Mouse (Mus musculus) gastrocnemius, postnatal 14 days (tissue): ENCODE results near the gene Car5b. TPM values are rescaled to one million over a fixed set of nuclear protein-coding genes. Genes with fewer than 3 reads are reported as not detected.
A peak's percentile ranks its signal among the peaks of the same experiment; 100 is the strongest.

Experiments used
- DNase-seq: peaks from one replicate; pipeline ENCODE4 v3.0.0; 2021; ENCODE audit warnings: mixed read lengths
- intact Hi-C: fragments of 180-260 bp; cut with DNase I; formaldehyde crosslinking; loops from one replicate; pipeline ENCODE4 v1.15.1; 2025; ENCODE audit warnings: low total_unique reads
- total RNA-seq, 2 experiments: library from RNA; stranded (reverse); gene quantifications; 2 replicates each; pipeline ENCODE4 v1.2.3; 2021

The Car5b gene
- total RNA-seq, 2 experiments from 2014 or later = 0.66 to 0.84 TPM

DNA sequence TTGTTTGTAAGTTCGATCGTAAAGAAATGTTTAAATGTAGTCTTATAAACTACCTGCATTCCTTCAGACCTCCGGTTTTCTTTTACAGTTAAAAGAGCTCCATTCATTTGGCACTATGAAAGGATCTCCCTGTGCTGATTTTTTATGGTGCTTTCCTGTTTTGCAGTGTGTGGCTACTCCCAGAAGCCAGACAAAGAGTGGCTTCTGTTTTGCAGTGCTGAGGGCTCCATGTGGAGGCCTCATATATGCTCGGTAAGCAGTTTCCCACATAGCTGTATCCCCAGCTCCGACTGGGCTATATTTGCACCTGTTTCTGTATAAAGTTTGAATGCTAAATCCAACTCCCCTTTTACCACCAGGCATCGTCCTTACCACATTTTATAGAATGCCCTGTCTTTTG lies 45.7 kb downstream of the Car5b start:
- no peak for DNase-seq
- intact Hi-C loops = no loop called here

DNA sequence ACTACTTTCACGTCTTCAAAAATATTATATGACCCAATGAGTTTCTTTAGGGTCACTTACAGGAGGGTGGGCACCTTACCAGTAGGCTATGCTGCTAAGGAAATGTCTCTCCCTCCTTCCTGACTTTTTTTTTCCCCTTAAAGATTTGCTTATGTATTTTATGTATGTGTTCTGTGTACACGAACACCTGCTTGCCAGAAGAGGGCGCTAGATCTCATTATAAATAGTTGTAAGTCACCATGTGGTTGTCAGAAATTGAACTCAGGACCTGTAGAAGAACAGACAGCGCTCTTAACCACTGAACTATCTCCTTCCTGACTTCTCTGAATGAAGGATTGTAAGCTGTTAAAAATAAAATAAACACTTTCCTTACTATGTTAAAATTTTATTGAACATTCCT lies 46.3 kb downstream of the Car5b start:
- intact Hi-C loops = no loop called here
- DNase-seq = no peak

DNA sequence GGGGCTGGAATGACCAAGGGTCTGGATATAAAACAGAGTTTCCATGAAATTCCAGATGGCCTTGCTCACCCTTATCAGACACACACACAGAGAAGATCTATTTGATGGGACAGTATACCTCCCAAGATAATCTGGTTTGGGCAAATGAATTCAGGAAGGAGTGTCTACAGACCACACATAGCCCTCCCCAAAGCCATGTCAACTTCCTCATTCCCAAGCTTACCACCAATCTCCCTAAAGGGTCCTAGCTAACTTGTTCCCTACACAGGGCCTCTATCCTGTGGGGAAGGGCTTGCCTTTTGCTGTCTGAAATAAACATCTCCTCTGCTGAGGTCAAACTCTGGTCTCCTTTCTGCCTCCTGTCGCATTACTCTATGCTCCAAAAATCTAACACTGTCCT lies 46.7 kb downstream of the Car5b start:
- intact Hi-C loops = no loop called here
- DNase-seq = no peak

DNA sequence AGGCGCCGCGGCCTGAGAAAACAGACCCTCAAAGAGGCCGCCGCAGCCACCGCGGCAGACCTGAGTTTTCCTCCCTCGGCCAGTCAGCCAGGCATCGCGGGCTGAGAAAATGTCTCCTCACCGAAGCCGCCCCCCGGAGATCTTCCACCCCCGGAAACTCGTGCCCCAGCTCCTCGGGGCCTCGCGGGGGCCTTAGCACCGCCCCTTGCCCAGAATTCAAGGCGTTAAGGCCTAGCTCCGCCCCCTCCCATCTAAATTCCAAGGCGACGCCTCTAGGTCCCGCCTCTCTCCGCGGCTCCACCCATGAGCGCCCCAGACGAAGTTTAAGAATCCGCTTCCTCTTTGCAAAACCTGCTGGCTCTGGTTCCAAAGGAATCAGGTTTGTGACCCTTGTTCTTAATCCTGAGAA lies 69.3 kb downstream of the Car5b start, which contains the start of gene Zrsr2:
Zrsr2 (minus strand) TSS at position 195 of the 409 bp plus-strand sequence.
- intact Hi-C loops = no loop called here
- DNase-seq = peak; percentile 84

DNA sequence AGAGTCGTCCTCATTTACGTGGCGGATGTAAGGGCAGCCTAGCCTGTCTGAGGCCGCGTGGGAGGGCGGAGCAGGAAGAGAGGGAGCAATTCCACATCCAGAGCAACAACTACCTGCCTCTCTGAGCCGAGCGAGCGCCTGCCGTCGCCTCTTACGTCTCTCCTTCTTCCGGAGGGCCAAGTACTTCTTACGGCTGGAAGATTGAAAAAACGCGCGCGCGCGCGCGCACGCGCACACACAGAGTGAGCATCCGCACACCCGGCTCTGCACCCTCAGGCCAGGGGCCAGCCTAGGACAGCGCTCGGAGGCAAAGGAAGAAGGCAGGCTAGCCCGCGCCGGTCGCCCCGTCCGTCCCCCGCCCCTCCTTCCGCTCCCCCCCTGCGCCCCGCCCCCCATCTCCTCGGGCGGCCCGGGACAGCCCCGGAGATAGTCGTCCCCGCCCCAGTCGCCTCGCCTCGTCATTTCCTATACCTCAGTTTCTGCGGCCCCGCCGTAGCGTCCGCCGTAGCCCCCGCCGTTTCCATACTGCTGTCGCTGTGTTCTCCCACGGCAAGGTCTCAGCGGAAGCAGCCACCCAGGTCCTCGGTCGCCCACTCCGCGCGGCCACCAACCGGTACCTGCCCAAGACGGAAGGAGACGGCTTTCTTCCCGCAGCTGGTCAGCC lies 69.9 kb downstream of the Car5b start:
- peak; percentile 67 for DNase-seq
- intact Hi-C loops = no loop called here

DNA sequence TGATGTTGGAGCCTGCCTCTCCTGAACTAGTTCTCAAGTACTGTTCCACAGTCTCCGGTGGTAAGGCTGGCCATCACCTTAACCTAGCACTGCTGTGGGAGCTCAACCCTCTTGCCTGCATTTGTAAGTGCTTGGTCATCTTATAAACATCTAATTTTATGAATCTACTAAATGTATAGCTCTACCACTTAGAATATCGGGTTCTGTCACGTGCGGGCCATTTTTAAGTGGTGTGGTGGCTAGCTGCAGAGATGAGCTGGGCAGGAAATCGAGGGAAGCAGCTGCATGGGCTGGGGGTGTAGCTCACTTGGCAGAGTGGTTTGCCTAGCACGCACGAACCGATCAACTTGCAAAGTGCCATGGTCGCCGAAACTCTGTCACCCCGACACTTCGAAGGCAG lies 70.4 kb downstream of the Car5b start:
- intact Hi-C loops = no loop called here
- no peak for DNase-seq

DNA sequence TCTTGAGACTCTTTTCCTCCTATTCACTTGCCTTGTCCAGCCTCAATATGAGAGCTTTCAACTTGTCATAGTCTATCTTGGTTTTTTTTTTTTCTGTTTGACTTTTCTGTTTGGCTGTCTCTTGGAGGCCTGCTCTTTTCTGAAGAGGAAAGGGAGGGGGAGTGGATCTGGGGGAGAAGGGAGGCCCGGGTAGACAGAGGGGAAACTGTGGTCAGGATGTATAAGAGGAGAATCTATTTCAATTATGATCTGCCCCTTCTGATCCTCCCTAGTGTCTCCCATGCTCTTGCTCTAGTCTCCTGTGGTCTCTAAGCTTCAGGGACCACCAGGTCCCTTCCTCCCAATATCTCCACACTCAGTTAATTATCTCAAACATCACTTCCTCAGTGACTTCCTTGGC lies 76.2 kb downstream of the Car5b start:
- DNase-seq = no peak
- intact Hi-C loops = no loop called here

DNA sequence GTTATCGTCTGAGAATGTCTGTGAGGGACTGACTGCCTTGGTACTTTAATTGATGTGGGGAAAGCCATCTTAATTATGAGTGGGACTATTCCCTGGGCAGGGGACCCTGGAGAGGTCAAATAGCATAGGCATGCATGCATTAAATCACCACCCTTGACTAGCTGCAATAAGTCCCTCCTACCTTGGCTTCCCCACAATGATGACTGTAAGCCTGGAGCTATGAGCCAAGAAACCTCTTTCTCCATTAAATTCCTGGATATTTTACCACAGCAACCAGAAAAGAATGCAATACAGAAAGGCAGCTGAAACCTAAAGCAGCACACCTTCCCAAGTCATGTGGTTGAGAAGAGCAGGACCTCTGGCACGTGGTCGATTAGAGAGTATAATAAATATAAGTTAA lies 83.4 kb downstream of the Car5b start:
- intact Hi-C loops = no loop called here
- DNase-seq = no peak

DNA sequence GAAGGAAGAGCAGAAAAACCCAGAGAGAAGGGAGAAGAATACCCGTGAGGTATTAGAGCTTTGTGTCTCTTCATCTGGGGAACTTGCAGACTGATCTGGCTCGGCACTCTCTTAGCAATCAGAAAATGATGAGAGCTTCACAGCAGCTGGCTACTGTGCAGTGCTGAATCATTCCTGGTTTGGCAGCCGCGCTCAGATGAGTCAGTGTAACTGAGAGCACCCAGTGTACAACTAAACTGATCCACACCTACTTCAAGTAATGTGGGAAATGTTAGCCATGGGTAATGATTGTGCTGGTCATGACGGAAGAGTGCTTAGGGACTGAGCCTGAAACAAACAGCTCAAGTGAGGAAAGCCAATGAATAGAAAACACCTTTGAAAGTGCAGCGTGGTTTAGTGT lies 89.2 kb downstream of the Car5b start:
- intact Hi-C loops = no loop called here
- peak; percentile 63 for DNase-seq

DNA sequence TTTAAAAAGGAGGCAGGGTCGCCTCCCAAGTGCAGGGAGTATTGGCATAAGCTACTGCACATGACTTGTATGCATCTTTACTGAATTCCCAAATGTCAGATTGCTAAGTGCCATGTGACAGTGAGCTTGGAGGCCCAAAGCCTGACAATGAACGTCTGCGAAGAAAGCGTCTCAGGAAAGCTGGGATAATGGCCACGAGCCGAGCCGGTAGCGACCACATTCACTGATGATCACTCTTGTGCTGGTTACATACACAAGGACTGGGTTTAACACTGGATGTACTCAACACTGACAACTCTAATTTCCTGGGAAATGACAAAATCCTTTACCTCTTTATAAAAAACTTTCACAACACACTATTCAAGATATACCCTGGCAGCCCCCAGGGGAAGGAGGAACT lies 93.1 kb downstream of the Car5b start:
- intact Hi-C loops = no loop called here
- DNase-seq = no peak

DNA sequence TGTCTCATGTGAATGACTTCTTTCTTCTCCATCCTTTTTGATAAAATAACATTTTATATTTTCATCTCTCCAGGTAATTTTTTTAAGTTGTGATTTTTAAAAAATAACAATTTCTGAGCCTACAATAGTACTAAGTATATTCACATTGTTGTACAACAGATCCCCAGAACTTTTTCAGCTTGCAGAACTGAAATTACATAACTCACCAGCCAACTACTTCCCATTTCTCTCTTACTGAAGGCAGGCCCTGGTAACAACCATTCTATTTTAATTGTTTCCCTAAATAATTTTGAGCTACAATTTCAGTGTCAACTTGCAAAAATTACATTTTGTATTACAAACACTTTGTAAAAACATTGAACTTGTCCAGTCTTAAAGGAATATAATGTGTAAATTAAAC lies 98.2 kb downstream of the Car5b start:
- intact Hi-C loops = no loop called here
- DNase-seq = no peak

Other genes starting within 250 kb of the Car5b start
- 10 to 100 TPM; 23.0 to 23.9 TPM for gene Ap1s2, start 119.0 kb downstream of the Car5b start, total RNA-seq
- gene Zrsr2, start 69.3 kb downstream of the Car5b start, total RNA-seq = 10 to 100 TPM; 13.2 to 14.3 TPM
- 1 to 10 TPM; 4.5 to 5.5 TPM for gene Siah1b, start 48.5 kb upstream of the Car5b start, total RNA-seq
- gene Cltrn, start 60.8 kb upstream of the Car5b start, total RNA-seq = not detected
- under 1 TPM; 0.62 to 0.74 TPM for gene Ace2, start 111.3 kb upstream of the Car5b start, total RNA-seq
- gene Bmx, start 230.2 kb upstream of the Car5b start, total RNA-seq = under 1 TPM; 0.44 to 0.86 TPM
- 1 to 10 TPM; 1.0 to 2.5 TPM for gene Pir, start 241.4 kb upstream of the Car5b start, total RNA-seq